Mouse (Mus musculus) thymus, postnatal 10 days (tissue): ENCODE measurements around the gene Zfp869.
"Not testable (repeated sequence)": the region's sequence is repeated elsewhere in the genome, so short reads cannot be mapped to it uniquely, and the experiment has no call there.

Experiments used
- DNase-seq, 2 experiments: peaks; one replicate each; pipeline ENCODE4 v3.0.0; 2021; ENCODE audit warnings: low spot score in 2 of 2

Zfp869 gene

GRCm38 (mm10) chr8:69710624-69711023 lies at the start of gene Zfp869:
Gene Zfp869 (minus strand): TSS chr8:69710724.
- DNase-seq, result not testable (repeated sequence)

- DNase-seq, result no peak
Observed at GRCm38 (mm10) chr8:69758316-69758715, 47.8 kb upstream of the Zfp869 start.

- DNase-seq, result no peak
Observed at GRCm38 (mm10) chr8:69752437-69752836, 41.9 kb upstream of the Zfp869 start.

- DNase-seq, result peak; percentile 93 to 97
Observed at GRCm38 (mm10) chr8:69749544-69750454, 39.3 kb upstream of the Zfp869 start, which contains the start of gene Zfp963. Gene Zfp963 (minus strand): TSS chr8:69749970.

- DNase-seq, result no peak
Observed at GRCm38 (mm10) chr8:69741231-69741630, 30.7 kb upstream of the Zfp869 start.

- DNase-seq, result no peak
Observed at GRCm38 (mm10) chr8:69740763-69741162, 30.2 kb upstream of the Zfp869 start.

- DNase-seq, result no peak
Observed at GRCm38 (mm10) chr8:69735495-69735894, 25.0 kb upstream of the Zfp869 start.

GRCm38 (mm10) chr8:69717232-69717580 lies 6.7 kb upstream of the Zfp869 start:
- no peak for DNase-seq

- peak; percentile 92 to 94 for DNase-seq
Observed at GRCm38 (mm10) chr8:69716403-69717231, 6.1 kb upstream of the Zfp869 start.

- no peak for DNase-seq
Observed at GRCm38 (mm10) chr8:69715366-69715765, 4.8 kb upstream of the Zfp869 start.

GRCm38 (mm10) chr8:69713516-69713915 lies 3.0 kb upstream of the Zfp869 start:
- no peak for DNase-seq

- DNase-seq, result no peak
Observed at GRCm38 (mm10) chr8:69701810-69702209, 8.7 kb downstream of the Zfp869 start.

- not testable (repeated sequence) for DNase-seq
Observed at GRCm38 (mm10) chr8:69665051-69665450, 45.5 kb downstream of the Zfp869 start.

GRCm38 (mm10) chr8:69661294-69661693 lies 49.2 kb downstream of the Zfp869 start:
- DNase-seq, result no peak
